Mouse (Mus musculus) layer of hippocampus, adult 8-10 months (tissue): ENCODE measurements at regions not wholly inside any gene's neighbourhood (a gene's known extent, or its start where the extent isn't known, plus 50 kb on each side); places are given as distances from the start of the nearest gene placed in this dataset.

Experiments
- DNase-seq, 2 experiments: peaks; one replicate each; pipeline ENCODE4 v3.0.0; 2022; ENCODE audit warnings: low spot score in 2 of 2

DNA sequence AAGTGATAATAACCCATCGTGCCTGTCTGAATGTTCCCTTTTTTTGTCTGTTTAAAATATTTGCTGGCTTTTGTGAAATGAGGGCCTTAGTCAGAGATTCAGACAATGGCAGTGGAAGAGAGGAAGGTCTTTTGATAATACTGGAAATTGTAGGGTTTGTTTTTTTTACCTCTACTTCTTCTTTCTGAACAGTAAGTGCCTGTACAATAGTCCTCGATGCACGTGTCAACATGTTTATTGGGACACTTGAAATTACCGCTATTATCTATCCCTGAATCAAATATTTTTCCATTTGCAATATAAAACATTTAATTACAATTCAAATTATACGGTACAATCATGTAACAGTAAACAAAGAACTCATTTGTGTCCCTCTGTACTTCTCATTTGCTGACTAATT lies 733.5 kb downstream of the Fam19a2 start:
- no peak for DNase-seq

- DNase-seq = no peak
Measured at GRCm38 (mm10) chr10:123998959-123999358, 735.2 kb downstream of the Fam19a2 start.

GRCm38 (mm10) chr10:124045031-124045430 lies 781.2 kb downstream of the Fam19a2 start:
- no peak for DNase-seq

DNA sequence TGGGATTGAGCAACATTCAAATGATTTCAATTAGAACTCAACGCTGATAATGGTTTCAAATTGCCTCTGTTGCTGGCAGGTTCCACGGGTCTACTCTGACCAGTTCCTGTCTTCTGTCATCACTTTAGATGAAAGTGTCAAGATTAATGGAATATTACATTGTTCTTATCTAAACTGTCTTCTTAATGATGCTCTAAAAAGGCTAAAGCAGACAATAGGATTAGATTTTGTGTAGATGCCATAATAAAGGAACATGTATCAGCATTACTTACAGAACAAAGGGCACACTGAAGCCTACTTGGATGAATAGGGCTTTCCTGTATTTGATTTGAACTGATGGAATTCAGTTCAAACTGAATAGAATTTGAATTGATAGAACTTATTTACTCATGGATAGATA lies 782.0 kb downstream of the Fam19a2 start:
- DNase-seq = no peak

DNA sequence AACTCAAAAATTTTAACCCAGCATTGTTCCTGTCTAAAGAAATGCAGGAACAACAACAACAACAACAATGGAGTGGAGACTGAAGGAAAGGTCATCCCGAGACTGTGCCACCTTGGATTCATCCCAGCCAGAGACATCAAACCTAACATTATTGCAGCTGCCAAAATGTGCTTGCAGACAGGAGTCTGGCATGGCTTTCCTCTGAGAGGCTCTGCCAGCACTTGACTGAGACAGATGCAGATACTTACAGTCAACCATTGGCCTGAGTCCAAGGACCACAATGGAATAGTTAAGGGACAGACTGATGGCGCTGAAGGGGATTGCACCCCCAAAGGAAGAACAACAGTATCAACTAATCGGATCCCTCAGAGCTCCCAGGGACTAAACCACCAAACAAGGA lies 819.0 kb downstream of the Fam19a2 start:
- DNase-seq = no peak

DNA sequence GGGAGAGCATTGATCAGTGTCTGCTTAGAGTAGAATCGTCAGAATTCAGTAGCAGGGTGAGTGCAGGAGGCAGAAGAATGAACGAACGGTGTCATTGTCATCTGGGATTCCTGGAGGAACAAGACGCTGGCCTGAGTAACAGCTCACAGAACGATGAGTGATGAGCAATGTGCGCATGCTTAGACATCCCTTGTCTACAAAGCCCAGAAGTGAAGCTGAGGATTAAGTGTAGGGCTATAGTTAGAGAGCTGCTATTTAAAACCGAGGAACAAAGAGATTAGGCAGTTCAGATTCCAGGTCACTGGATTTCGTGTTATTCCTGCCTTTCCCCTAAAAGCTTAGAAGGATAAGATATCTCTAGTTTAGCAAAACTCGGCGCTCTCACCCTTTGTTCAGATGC lies 826.8 kb downstream of the Fam19a2 start:
- DNase-seq = no peak

DNA sequence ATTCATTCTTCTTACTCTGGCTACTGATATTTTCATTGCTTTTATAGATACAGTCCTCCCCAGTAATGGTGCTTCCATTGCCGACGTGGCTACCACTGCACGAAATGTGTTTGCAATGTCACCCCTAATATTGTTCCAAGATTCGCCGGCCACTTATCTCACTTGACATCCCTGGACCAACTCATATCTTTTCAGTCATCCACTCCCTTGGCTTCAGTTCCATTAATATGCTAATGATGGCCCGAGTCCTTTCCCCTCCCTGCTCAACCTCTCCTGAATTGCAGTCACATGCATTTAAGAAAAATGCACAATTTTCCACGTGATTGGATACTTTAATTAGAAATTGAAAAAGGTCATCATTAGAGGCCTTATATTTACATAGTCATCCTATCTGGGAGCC lies 827.6 kb downstream of the Fam19a2 start:
- DNase-seq = no peak

GRCm38 (mm10) chr10:124119585-124119984 lies 855.8 kb downstream of the Fam19a2 start:
- DNase-seq = no peak

- DNase-seq = no peak
Measured at GRCm38 (mm10) chr10:124138456-124138855, 874.7 kb downstream of the Fam19a2 start.

DNA sequence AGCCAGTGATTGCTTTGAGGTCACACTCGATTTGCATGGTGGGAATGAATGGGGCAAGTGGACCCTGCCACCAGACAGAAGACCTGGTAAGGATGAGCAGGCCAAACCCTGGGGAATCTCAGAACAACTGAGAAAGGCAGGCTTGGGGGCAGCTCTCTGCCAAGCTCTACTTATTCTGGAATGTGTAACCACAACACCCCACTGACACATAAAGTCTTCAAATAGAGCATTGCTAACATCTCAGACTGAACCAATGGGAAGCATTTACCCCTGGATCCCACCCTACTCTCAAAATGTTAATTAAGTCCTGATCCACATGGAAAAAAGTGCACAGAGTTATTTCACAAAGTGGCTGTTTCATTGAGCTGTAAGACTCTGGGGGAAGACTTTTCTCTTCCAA lies 878.5 kb downstream of the Fam19a2 start:
- DNase-seq = no peak

- DNase-seq = no peak
Measured at GRCm38 (mm10) chr10:124146751-124147469, 883.1 kb downstream of the Fam19a2 start.

GRCm38 (mm10) chr10:124163441-124163840 lies 899.6 kb downstream of the Fam19a2 start:
- no peak for DNase-seq

DNA sequence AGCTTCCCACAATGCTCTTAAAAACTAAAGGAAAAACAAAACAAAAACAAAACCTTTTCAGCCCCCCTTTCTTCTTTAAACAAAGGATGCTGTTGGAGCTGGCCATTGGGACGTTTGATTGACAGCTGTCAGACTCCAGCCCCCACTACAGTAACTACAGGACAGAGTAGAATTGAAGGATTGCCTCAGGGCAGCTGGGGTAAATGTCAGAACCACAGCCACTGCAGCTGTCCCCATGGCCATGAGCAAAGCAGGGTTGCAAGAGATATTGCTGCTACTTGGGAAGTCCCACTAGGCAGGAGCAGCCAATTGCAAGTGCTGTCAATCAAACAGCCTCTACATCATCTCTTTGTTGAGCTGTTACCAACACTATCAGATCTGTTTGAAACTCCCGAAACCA lies 911.8 kb downstream of the Fam19a2 start:
- DNase-seq = no peak

DNA sequence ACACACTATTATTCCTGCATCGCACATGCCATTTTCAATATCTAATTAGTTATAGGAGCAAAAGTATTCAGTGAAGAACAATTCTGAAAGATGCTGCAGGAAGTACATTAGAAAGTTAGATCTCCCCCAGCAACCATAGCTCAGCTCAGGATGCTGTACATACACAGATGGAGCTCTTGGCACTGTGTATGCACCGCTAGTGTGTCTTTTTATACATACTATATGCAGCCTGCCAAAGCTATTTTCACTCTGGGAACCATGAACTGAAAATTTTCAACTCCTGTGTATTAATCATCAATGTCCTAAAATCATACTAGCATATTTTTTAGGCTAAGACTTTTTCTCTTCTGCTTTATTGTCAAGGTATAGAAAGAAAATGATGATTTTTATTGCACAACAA lies 944.5 kb downstream of the Fam19a2 start:
- DNase-seq = peak in 1 of 2 experiments; percentile 8

- DNase-seq = no peak
Measured at GRCm38 (mm10) chr10:124219461-124219860, 955.7 kb downstream of the Fam19a2 start.

- DNase-seq = no peak
Measured at GRCm38 (mm10) chr10:124222068-124222467, 958.3 kb downstream of the Fam19a2 start.

GRCm38 (mm10) chr10:124227061-124227460 lies 963.3 kb downstream of the Fam19a2 start:
- DNase-seq = no peak

DNA sequence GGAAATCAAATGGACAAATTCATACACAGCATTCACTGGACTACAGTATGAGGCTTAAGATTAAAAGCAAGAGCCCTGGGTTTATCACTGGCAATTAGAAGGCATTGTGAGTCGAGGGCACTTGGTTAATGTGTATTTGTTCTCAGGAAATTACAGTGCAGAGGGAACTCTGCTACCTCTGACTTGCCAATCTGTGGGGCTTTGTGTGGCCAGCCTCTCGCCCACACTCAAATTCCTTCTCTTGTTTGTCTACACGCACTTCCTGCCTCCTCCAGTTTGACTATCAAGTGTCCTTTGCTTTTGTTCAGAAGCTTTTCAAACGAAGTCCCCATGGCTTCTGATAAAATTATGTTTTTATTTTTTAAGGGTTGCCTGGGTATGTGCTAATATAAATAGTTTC lies 985.6 kb downstream of the Fam19a2 start:
- no peak for DNase-seq

GRCm38 (mm10) chr10:124250004-124250403 lies 986.2 kb downstream of the Fam19a2 start:
- DNase-seq = peak in 1 of 2 experiments; percentile 8

DNA sequence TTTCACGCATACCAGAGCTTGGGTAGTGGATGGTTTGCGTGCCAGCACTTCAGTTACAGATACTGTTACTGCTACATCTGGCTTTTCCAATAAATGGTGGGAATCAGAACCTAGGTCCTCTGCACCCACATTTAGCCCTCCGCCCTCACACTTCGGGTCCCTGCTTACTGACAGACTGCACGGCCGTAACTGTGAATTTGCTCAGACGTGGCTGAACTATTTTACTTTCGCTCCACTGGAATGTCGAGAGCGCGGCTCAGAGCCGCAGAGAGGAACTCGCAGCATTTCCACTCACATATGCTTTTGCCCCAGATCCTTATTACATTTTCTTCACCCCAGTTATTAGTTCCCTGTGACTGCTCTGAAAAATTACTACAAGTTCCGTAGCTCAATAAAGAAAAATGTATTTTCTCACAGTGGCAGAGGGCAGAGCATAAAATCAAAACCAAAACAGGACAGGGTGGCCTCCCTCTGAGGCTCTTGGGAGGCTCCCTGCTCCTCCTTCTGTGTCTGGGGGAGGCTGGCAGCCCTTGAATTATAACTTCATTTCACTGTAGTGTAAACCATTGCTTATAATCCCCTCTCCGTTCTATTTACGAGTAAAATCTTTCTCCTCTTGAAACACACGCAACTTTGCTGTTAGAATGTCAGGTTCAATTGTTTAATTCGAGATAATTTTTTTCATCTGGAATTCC lies 1024.7 kb downstream of the Fam19a2 start:
- no peak for DNase-seq

DNA sequence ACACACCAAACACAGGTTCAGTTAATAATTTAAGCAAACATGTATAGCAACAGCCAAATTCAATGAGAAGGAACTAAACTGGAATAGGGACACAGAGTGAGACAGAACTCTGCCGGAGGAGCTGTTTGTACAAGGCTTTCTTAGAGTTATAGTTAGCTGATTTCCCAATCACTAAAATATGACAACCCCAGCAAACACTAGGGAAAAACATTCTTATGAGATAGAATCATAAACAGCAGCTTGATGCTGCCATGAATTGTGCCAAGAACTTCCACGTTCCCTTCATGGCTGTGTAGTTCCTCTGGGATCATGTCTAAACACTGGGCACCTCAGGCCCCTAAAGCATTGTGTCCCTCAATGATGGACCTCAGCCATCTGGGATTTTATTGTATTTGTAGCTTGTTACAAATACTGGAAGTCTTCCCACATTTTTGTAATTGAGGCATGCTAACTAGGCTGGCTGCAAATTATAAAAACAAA lies 1033.4 kb downstream of the Fam19a2 start:
- no peak for DNase-seq

DNA sequence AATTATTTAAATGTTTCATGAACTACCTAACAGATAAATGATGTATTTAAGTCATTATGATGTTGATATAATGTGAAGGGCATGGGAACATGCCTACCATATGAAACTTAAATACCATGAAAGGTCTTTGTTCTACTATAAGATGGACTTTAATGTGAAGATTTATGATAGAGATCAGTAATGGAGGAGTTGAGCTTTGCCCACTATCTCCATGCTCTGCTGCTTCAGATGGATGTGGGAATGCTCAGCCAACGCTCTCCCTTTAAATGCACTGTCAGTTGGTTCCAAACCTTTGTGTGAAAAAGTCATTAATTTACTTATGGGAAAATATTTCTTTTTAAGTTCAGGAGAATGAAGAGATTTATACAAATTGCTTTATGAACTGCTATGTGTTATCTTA lies 1040.9 kb downstream of the Fam19a2 start:
- no peak for DNase-seq

DNA sequence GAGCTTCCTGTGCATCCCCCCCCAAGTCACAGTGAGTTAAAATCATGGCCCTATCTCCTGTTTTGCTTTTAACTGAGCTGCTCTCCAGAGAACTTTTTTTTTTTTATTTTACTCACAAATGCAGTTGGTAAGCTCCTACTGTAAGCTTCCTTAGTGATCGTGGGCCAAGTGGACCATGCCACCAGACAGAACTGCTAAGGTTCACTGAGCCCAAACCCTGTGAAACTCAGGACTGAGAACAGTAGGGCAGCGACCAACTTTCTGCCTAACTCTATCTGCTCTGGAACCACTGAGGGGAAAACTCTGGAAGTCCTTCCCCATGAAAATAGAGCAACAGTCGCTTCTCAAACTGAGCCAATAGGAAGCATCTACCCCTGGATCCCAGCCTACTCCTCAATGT lies 1041.8 kb downstream of the Fam19a2 start:
- no peak for DNase-seq
